Mouse (Mus musculus): ENCODE results near the gene Rab2b. TPM values are rescaled to one million over a fixed set of nuclear protein-coding genes. Genes with fewer than 3 reads are reported as not detected.
A peak's percentile ranks its signal among the peaks of the same experiment; 100 is the strongest.

The Rab2b gene
- polyA plus RNA-seq (2015; fragmentation: Nextera tagmentation; extraction: Ambion mirVana): 21.9 and 23.5 TPM in 2 replicates

DNA sequence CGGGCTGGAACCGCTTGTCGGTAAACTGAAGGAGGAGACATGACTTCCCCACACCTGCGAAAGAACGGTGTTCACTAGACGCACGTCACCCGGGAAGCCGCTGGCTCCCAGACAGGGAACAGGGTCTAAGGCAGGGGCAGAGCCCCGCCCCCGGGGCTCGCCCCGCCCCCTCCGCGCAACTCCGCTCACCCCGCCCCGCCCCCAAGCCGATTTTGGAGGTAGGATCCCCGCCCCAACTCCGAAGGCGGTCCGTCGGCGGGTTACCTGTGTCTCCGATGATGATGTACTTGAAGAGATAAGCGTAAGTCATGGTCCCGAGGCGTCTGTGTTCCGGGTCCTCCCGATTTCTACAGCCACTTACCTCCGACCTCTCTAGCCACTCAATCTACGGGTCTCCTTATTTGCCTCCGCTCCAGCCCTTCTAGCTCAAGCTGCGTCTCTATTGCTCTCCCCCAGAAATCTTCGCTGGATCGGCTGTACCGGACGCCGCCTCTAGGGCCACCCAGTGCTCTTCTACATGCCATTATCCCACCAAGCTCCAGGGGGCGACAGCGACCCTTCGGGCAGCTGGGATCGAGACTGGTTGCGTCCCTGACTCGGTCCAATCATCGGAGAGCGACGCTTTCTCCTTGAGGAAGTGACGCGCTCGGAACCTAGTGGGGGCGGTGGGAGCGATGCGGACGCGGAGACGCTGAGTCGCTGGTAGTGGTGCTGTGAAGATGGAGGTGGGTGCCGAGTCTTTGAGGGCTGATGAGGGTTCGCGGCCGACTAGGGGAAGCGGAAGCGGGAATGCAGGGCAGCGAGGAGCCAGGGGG is at the start of gene Rab2b, which contains the start of gene Tox4:
Gene Rab2b, minus strand, starts transcription at position 614 of the 815 bp plus-strand sequence.
Gene Tox4, plus strand, starts transcription at position 215 of the 815 bp plus-strand sequence.
- Histone ChIP-seq H3K4me2 (peak within 1 kb of the TSS; percentile 74), H3K4me1 (peaks cover 16% of the 10 kb centered on the region), H3K27ac (peak within 1 kb of the TSS; percentile 93), H3K9me3 (replicated peaks) (no peaks in the 10 kb centered on the region), H3K27me3 (no peaks in the 10 kb centered on the region), H3K9ac (peak within 1 kb of the TSS; percentile 74), H3K4me3 (replicated peaks) (peak within 1 kb of the TSS; percentile 83), H3K36me3 (peaks cover 19% of the 10 kb centered on the region; the same call in 1 of the 2 replicates)
- ATAC-seq (replicated peaks; ENCODE audit: low FRiP score): peak; percentile 99
- WGBS: under 1% methylated on average over 66 of the region's 66 CpGs

- ATAC-seq (replicated peaks; ENCODE audit: low FRiP score): peak; percentile 70; the same call in 1 of the 2 replicates
- H3K27ac ChIP-seq: no peak within 1 kb of the TSS
- H3K4me1 ChIP-seq: peaks cover 12% of the 10 kb centered on the region; the same call in 1 of the 2 replicates
- no peaks in the 10 kb centered on the region for H3K36me3 ChIP-seq
- WGBS: 1% methylated on average over 26 of the region's 26 CpGs
- H3K9ac ChIP-seq: peak within 1 kb of the TSS; percentile 16; the same call in 1 of the 2 replicates
- H3K27me3 ChIP-seq: peaks cover 58% of the 10 kb centered on the region
- H3K4me3 ChIP-seq (replicated peaks): peak within 1 kb of the TSS; percentile 45
- H3K9me3 ChIP-seq (replicated peaks): no peaks in the 10 kb centered on the region
- H3K4me2 ChIP-seq: peak within 1 kb of the TSS; percentile 79
Measured at GRCm38 (mm10) chr14:52327910-52328812, 48.8 kb upstream of the Rab2b start, which contains the start of gene Sall2. Sall2 (minus strand) TSS chr14:52328762.

DNA sequence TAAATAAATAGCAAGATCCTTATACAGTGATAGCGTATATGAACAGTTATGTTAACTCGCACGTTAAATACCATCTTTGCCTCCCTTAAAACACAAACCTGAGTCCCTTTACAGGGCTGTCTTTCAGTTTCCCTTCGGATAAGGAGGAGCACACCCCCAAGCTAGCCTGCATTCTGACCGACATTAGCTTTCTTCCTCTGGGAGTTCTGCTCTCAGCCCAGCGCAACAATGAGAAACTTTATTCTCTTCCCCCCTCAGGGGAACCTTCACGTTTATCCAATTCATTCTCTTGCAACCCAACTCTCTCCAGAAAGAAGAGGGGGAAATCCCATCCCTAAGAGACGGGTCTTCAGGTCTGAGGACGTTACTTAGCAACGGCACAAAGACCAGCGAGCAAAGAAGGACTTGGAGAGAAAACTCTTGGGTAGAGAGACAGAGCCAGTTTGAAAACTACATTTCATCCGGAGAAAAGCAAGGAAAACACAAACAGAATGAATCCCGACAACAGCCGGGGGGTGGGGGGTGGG is 48.1 kb upstream of the Rab2b start:
- Histone ChIP-seq H3K4me2 (peak overlapping the region; percentile 79), H3K27me3 (peaks cover 58% of the 10 kb centered on the region), H3K4me3 (replicated peaks) (peak overlapping the region; percentile 45), H3K9ac (peak overlapping the region; percentile 16; the same call in 1 of the 2 replicates), H3K9me3 (replicated peaks) (no peaks in the 10 kb centered on the region), H3K27ac (no peak overlapping the region), H3K4me1 (peaks cover 12% of the 10 kb centered on the region; the same call in 1 of the 2 replicates), H3K36me3 (no peaks in the 10 kb centered on the region)
- 0 out of 2 replicates have a peak, but pooled peaks have one; percentile 43 for ATAC-seq (replicated peaks; ENCODE audit: low FRiP score)
- WGBS: 4% methylated on average over 14 of the region's 14 CpGs

GRCm38 (mm10) chr14:52325890-52326289 is 46.5 kb upstream of the Rab2b start:
- ATAC-seq (replicated peaks; ENCODE audit: low FRiP score): 0 out of 2 replicates have a peak, but pooled peaks have one; percentile 36
- Histone ChIP-seq H3K36me3 (no peaks in the 10 kb centered on the region), H3K27ac (no peak overlapping the region), H3K4me1 (peaks cover 12% of the 10 kb centered on the region; the same call in 1 of the 2 replicates), H3K4me2 (no peak overlapping the region), H3K9ac (no peak overlapping the region), H3K27me3 (peaks cover 45% of the 10 kb centered on the region), H3K4me3 (replicated peaks) (no peak overlapping the region), H3K9me3 (replicated peaks) (no peaks in the 10 kb centered on the region)
- 19% methylated on average over 4 of the region's 4 CpGs for WGBS

- no peaks in the 10 kb centered on the region for H3K27me3 ChIP-seq
- H3K4me1 ChIP-seq: peaks cover 20% of the 10 kb centered on the region
- peak overlapping the region; percentile 37 for H3K27ac ChIP-seq
- 19% methylated on average over 6 of the region's 6 CpGs for WGBS
- H3K4me3 ChIP-seq (replicated peaks): no peak overlapping the region
- no peak overlapping the region for H3K9ac ChIP-seq
- ATAC-seq (replicated peaks; ENCODE audit: low FRiP score): no peak
- no peaks in the 10 kb centered on the region for H3K9me3 ChIP-seq (replicated peaks)
- peaks cover 4% of the 10 kb centered on the region for H3K36me3 ChIP-seq
- no peak overlapping the region for H3K4me2 ChIP-seq
Measured at GRCm38 (mm10) chr14:52319361-52319760, 40.0 kb upstream of the Rab2b start.

DNA sequence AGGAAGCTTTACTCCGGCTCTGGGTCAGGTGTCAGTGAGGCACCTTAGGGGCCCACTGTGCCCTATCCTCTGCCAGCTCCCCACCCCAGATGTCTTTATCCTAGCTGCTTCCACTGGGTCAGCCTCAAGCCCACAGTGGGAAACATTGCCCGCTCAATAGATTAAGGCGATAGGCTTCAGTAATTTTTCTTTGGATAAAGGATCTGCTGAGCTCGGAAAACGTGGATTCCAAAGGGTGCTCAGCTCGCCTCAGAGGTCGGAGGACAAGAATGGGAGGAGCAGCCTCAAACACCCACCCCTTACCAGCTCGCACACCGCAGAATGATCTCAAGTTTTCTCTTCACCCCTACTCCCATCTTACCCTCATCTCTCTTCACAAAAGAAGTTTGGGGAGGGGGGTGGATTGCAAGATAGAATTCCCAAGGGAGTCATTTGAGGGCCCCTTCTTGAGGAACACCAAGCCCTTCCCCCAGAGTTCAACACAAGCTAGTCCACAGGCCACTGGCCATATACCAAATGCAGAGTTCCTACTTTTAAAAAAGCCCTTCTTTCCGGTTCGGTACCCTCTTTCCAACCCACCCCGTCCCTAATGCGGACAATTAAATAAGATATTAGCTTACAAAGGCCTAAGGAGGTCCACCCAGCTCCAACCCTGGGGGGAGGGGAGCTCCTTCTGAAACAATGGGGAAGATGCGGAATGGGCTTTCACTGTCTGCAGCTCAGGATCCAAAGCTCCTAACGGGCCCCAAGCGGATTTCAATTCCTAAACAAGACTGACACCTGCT is 37.3 kb upstream of the Rab2b start:
- peak; percentile 86 for ATAC-seq (replicated peaks; ENCODE audit: low FRiP score)
- Histone ChIP-seq H3K9me3 (replicated peaks) (peaks cover 3% of the 10 kb centered on the region; the same call in 1 of the 2 replicates), H3K36me3 (peaks cover 31% of the 10 kb centered on the region), H3K4me1 (peaks cover 47% of the 10 kb centered on the region), H3K27me3 (no peaks in the 10 kb centered on the region), H3K4me3 (replicated peaks) (peak overlapping the region; percentile 72), H3K27ac (peak overlapping the region; percentile 96), H3K4me2 (peak overlapping the region; percentile 72), H3K9ac (peak overlapping the region; percentile 33)
- WGBS: 7% methylated on average over 16 of the region's 16 CpGs

DNA sequence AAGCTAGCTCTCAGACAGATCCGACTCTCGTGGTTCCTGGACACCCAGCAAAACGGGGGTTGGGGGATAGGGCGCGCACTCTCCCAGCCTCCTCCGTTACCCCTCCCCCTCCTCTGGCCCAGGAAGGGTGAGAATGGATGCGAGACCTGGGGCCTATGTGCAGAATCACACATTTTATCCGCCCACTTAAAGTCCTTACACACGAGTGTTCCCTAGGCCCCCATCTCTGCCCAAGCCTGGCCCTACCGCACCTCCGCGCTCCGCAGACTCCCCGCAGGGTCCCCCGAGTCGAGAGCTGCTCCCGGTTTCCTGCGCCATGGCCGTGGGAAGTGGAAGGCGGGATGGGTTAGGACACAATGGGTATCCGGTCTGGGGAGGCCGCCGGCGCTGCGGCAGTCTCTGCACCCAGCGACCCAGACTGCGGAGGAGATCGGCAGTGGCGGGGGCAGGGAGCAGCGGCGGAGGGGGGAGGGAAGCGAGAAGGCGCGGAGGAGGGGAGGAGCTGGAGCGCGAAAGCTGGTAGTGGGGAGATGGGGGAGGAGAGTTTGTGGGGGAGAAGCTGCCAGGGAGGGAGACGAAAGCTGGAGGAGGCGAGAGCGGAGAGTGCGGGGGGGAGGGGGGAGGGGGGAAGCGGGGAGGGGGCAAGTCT is 36.6 kb upstream of the Rab2b start:
- H3K27ac ChIP-seq: peak overlapping the region; percentile 96
- peak overlapping the region; percentile 72 for H3K4me3 ChIP-seq (replicated peaks)
- H3K4me2 ChIP-seq: peak overlapping the region; percentile 72
- H3K4me1 ChIP-seq: peaks cover 53% of the 10 kb centered on the region
- H3K9ac ChIP-seq: peak overlapping the region; percentile 69
- H3K36me3 ChIP-seq: peaks cover 38% of the 10 kb centered on the region
- no peaks in the 10 kb centered on the region for H3K27me3 ChIP-seq
- peaks cover 3% of the 10 kb centered on the region; the same call in 1 of the 2 replicates for H3K9me3 ChIP-seq (replicated peaks)
- WGBS: under 1% methylated on average over 37 of the region's 41 CpGs
- peak; percentile 86 for ATAC-seq (replicated peaks; ENCODE audit: low FRiP score)

- Histone ChIP-seq H3K4me2 (peak overlapping the region; percentile 72), H3K27ac (peak overlapping the region; percentile 96), H3K4me3 (replicated peaks) (peak overlapping the region; percentile 72), H3K9me3 (replicated peaks) (peaks cover 3% of the 10 kb centered on the region; the same call in 1 of the 2 replicates), H3K36me3 (peaks cover 44% of the 10 kb centered on the region), H3K4me1 (peaks cover 53% of the 10 kb centered on the region), H3K9ac (peak overlapping the region; percentile 69), H3K27me3 (no peaks in the 10 kb centered on the region)
- no peak for ATAC-seq (replicated peaks; ENCODE audit: low FRiP score)
- 6% methylated on average over 17 of the region's 17 CpGs for WGBS
Measured at GRCm38 (mm10) chr14:52315283-52315780, 36.0 kb upstream of the Rab2b start.

- WGBS: 43% methylated on average over 8 of the region's 8 CpGs
- Histone ChIP-seq H3K27ac (peak overlapping the region; percentile 96), H3K4me3 (replicated peaks) (peak overlapping the region; percentile 72), H3K27me3 (no peaks in the 10 kb centered on the region), H3K4me1 (peaks cover 53% of the 10 kb centered on the region), H3K4me2 (peak overlapping the region; percentile 72), H3K36me3 (peaks cover 48% of the 10 kb centered on the region), H3K9ac (peak overlapping the region; percentile 69), H3K9me3 (replicated peaks) (peaks cover 3% of the 10 kb centered on the region; the same call in 1 of the 2 replicates)
- 0 out of 2 replicates have a peak, but pooled peaks have one; percentile 2 for ATAC-seq (replicated peaks; ENCODE audit: low FRiP score)
Measured at GRCm38 (mm10) chr14:52314808-52315150, 35.4 kb upstream of the Rab2b start.

All from kidney, embryonic 15.5 days (tissue).